Mouse (Mus musculus) frontal cortex, postnatal 14 days (tissue): ENCODE measurements at regions not wholly inside any gene's neighbourhood (a gene's known extent, or its start where the extent isn't known, plus 50 kb on each side); places are given as distances from the start of the nearest gene placed in this dataset.
A peak's percentile ranks its signal among the peaks of the same experiment; 100 is the strongest.
"Not testable (repeated sequence)": the region's sequence is repeated elsewhere in the genome, so short reads cannot be mapped to it uniquely, and the experiment has no call there.

ENCODE experiments used
- DNase-seq, 2 experiments: peaks; one replicate each; pipeline ENCODE4 v3.0.0; 2022; ENCODE audit warnings: low spot score in 2 of 2

- DNase-seq = no peak
Observed at GRCm38 (mm10) chr17:94866630-94867029, 116.8 kb upstream of the Mettl4 start.

- peak; percentile 56 to 66 for DNase-seq
Observed at GRCm38 (mm10) chr17:94864531-94865318, 114.9 kb upstream of the Mettl4 start.

- not testable (repeated sequence) for DNase-seq
Observed at GRCm38 (mm10) chr17:94854698-94855097, 104.9 kb upstream of the Mettl4 start.

DNA sequence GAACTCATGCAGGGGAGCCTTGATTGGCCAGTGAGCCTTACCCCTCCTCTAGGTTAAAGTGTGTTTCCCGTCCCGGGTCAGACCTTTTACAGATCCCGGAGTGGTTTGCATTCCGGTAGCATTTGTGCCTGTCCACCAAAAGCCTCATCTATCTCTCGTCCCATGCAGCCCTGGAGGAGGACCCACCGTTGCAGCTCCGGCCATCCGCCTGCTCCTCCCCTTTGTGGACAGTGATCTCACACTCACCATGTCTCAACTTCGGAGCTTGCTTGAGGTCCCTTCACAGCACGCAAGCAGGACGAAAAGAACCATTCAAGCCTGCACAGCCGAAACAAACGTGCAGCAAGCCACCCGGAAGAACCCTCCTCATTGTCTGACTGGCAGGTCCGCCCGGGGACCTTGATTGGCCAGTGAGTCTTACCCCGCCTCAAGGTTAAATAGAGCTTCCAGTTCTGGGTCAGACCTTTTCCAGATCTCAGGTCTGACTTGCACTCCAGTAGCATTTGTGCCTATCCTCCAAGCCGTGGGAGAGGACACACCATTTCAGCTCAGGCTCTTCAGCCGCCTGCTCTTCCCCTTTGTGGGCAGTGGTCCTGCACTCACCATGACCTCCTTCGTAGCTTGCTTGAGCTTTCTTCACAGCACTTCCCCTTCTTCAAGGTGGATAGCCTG lies 84.8 kb upstream of the Mettl4 start:
- DNase-seq = peak; percentile 74 to 83

GRCm38 (mm10) chr17:94834067-94834445 lies 84.2 kb upstream of the Mettl4 start:
- not testable (repeated sequence) for DNase-seq

GRCm38 (mm10) chr17:94826415-94826814 lies 76.6 kb upstream of the Mettl4 start:
- DNase-seq = not testable (repeated sequence)

DNA sequence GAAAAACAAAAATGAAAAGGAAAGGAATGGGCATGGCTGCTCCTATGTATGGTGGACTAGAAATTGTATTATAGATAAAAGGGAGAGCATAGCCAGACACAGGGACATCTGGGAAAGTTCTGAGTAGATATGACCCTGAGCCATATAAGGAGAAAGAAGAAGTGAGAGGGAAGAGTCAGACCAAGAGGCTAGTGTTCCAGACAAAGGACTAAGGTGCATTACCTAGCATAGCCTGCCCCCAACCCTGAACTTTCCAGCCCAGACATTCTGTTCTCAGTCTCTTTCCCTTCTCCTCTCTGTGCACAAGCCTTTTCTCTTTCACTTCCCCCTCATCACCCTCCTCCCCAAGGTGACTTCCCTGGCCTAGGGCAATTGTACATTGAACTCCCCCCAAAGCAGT lies 58.9 kb upstream of the Mettl4 start:
- no peak for DNase-seq
